Mouse (Mus musculus) small intestine, adult 2 months (tissue): Measurements from ENCODE around the gene Rere.

ENCODE experiments used
- CTCF ChIP-seq: fragments of 200-500 bp; IDR thresholded peaks from 2 replicates; pipeline ENCODE4 v1.5.1; 2012; ENCODE audit warnings: low read depth, mild to moderate bottlenecking, control low read depth, inconsistent platforms, low read length, moderate library complexity, mixed read lengths; ENCODE audit not compliant: insufficient replicate concordance, insufficient read length; ENCODE audit errors: extremely low read depth
- POLR2A ChIP-seq: fragments of 200-500 bp; IDR thresholded peaks from 2 replicates; pipeline ENCODE4 v1.6.1; 2012; ENCODE audit warnings: low read depth, mild to moderate bottlenecking, control low read depth, inconsistent platforms, low read length, moderate library complexity

DNA sequence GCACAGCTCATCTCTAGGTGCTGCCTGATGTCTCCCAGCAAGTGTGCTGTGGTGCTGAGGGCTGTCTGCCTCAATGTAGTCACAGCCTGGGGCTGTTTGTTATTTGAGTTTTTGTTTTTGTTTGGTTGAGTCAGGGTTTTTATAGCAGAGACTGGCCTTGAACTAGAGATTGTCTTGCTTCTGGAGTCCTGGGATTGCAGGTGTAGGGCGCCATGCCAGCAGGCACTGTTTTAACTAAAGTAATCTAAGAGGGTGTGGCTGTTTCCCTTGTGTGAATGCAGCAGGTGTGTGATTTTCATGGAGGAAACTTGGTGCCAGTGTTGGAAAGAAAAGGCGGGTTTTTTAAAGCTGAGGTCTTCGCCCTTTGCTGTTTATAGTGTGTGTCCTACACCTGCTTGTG is 296.6 kb downstream of the Rere start:
- TF ChIP-seq CTCF (no peak), POLR2A (no peak)
